Mouse (Mus musculus) embryonic facial prominence, embryonic 10.5 days (tissue): ENCODE data around the gene Krt73. TPM values are rescaled to one million over a fixed set of nuclear protein-coding genes. Genes with fewer than 3 reads are reported as not detected.

Experiments used
- DNase-seq: peaks from one replicate; pipeline ENCODE4 v3.0.0-alpha.2; 2017; ENCODE audit warnings: low spot score
- H3K27ac ChIP-seq: fragments of 300-500 bp; sonication (generic); replicated peaks from 2 replicates; pipeline ENCODE4 v1.5.1; 2016; ENCODE audit warnings: mild to moderate bottlenecking
- H3K27me3 ChIP-seq: fragments of 300-500 bp; sonication (generic); replicated peaks from 2 replicates; pipeline ENCODE4 v1.6.1; 2016; ENCODE audit warnings: low read depth, mild to moderate bottlenecking; ENCODE audit not compliant: poor library complexity, severe bottlenecking
- H3K36me3 ChIP-seq: fragments of 300-500 bp; sonication (generic); replicated peaks from 2 replicates; pipeline ENCODE4 v1.6.1; 2016; ENCODE audit warnings: mild to moderate bottlenecking, moderate library complexity
- H3K4me1 ChIP-seq: fragments of 300-500 bp; sonication (generic); 2 replicates; pipeline ENCODE4 v1.6.1; 2016
- H3K4me3 ChIP-seq: fragments of 300-500 bp; sonication (generic); 2 replicates; pipeline ENCODE4 v1.5.1; 2016; ENCODE audit warnings: mild to moderate bottlenecking, moderate library complexity
- H3K9me3 ChIP-seq: fragments of 300-500 bp; sonication (generic); 2 replicates; pipeline ENCODE4 v1.6.1; 2016; ENCODE audit warnings: mild to moderate bottlenecking
- WGBS: fragments of 180-500 bp; shearing (Covaris S2); methylation state at CpG from one replicate; pipeline ENCODE4 v1.1.7; 2016; 5-methylcytosine and 5-hydroxymethylcytosine counted together
- polyA plus RNA-seq: library from polyadenylated mRNA; unstranded; fragments of >200 nt; fragmentation: Nextera tagmentation; extraction: Ambion mirVana; gene quantifications from 2 replicates; pipeline ENCODE4 v1.2.1, GENCODE M21; 2016

Krt73 gene
- polyA plus RNA-seq: not detected in 2 replicates

- no peaks in the 10 kb centered on the region for H3K27me3 ChIP-seq
- H3K27ac ChIP-seq: no peak within 1 kb of the TSS
- no peak for DNase-seq
- H3K36me3 ChIP-seq: no peaks in the 10 kb centered on the region
- no peaks in the 10 kb centered on the region for H3K4me1 ChIP-seq
- WGBS: 83% methylated on average over 6 of the region's 6 CpGs
- H3K4me3 ChIP-seq: no peak within 1 kb of the TSS
- H3K9me3 ChIP-seq: no peaks in the 10 kb centered on the region
Measured at GRCm38 (mm10) chr15:101802296-101802835, at the start of gene Krt73. Gene Krt73 (minus strand): TSS chr15:101802346.

GRCm38 (mm10) chr15:101850694-101851093, 48.5 kb upstream of the Krt73 start, which contains the start of gene Krt1:
Gene Krt1 (minus strand): TSS chr15:101850794.
- Histone ChIP-seq H3K9me3 (no peaks in the 10 kb centered on the region), H3K27ac (no peak within 1 kb of the TSS), H3K36me3 (no peaks in the 10 kb centered on the region), H3K4me3 (no peak within 1 kb of the TSS), H3K27me3 (peaks cover 69% of the 10 kb centered on the region), H3K4me1 (peaks cover 22% of the 10 kb centered on the region)
- DNase-seq: no peak
- WGBS: 88% methylated on average over 6 of the region's 6 CpGs

GRCm38 (mm10) chr15:101845971-101846403, 43.8 kb upstream of the Krt73 start:
- Histone ChIP-seq H3K4me3 (peak overlapping the region; percentile 69), H3K36me3 (no peaks in the 10 kb centered on the region), H3K4me1 (peaks cover 14% of the 10 kb centered on the region), H3K27me3 (peaks cover 58% of the 10 kb centered on the region), H3K27ac (peak overlapping the region; percentile 82), H3K9me3 (no peaks in the 10 kb centered on the region)
- DNase-seq: peak; percentile 72
- WGBS: 1% methylated on average over 37 of the region's 37 CpGs

GRCm38 (mm10) chr15:101843192-101843591, 41.0 kb upstream of the Krt73 start:
- 70% methylated on average over 9 of the region's 9 CpGs for WGBS
- Histone ChIP-seq H3K27me3 (peaks cover 50% of the 10 kb centered on the region), H3K27ac (no peak overlapping the region), H3K4me3 (no peak overlapping the region), H3K36me3 (no peaks in the 10 kb centered on the region), H3K4me1 (peaks cover 14% of the 10 kb centered on the region), H3K9me3 (no peaks in the 10 kb centered on the region)
- DNase-seq: no peak

- no peaks in the 10 kb centered on the region for H3K36me3 ChIP-seq
- 0 out of 2 replicates have a peak, but pooled peaks cover 8% of the 10 kb centered on the region for H3K27me3 ChIP-seq
- no peak overlapping the region for H3K4me3 ChIP-seq
- no peak overlapping the region for H3K27ac ChIP-seq
- WGBS: 72% methylated on average over 5 of the region's 5 CpGs
- no peak for DNase-seq
- peaks cover 5% of the 10 kb centered on the region; the same call in 1 of the 2 replicates for H3K4me1 ChIP-seq
- no peaks in the 10 kb centered on the region for H3K9me3 ChIP-seq
Measured at GRCm38 (mm10) chr15:101834784-101835328, 32.7 kb upstream of the Krt73 start.

- Histone ChIP-seq H3K27me3 (0 out of 2 replicates have a peak, but pooled peaks cover 3% of the 10 kb centered on the region), H3K27ac (no peak overlapping the region), H3K36me3 (no peaks in the 10 kb centered on the region), H3K4me3 (no peak overlapping the region), H3K4me1 (peaks cover 5% of the 10 kb centered on the region; the same call in 1 of the 2 replicates), H3K9me3 (no peaks in the 10 kb centered on the region)
- WGBS: 36% methylated on average over 6 of the region's 6 CpGs
- no peak for DNase-seq
Measured at GRCm38 (mm10) chr15:101833131-101833530, 31.0 kb upstream of the Krt73 start.

- DNase-seq: no peak
- Histone ChIP-seq H3K4me3 (no peak overlapping the region), H3K36me3 (no peaks in the 10 kb centered on the region), H3K27ac (no peak overlapping the region), H3K9me3 (no peaks in the 10 kb centered on the region), H3K4me1 (peaks cover 5% of the 10 kb centered on the region; the same call in 1 of the 2 replicates), H3K27me3 (no peaks in the 10 kb centered on the region)
- WGBS: 80% methylated on average over 5 of the region's 5 CpGs
Measured at GRCm38 (mm10) chr15:101829441-101829840, 27.3 kb upstream of the Krt73 start.

GRCm38 (mm10) chr15:101821786-101822185, 19.6 kb upstream of the Krt73 start:
- 37% methylated on average over 3 of the region's 3 CpGs for WGBS
- no peaks in the 10 kb centered on the region; the same call in 1 of the 2 replicates for H3K27me3 ChIP-seq
- H3K4me1 ChIP-seq: no peaks in the 10 kb centered on the region
- no peaks in the 10 kb centered on the region for H3K9me3 ChIP-seq
- DNase-seq: no peak
- no peak overlapping the region for H3K27ac ChIP-seq
- H3K36me3 ChIP-seq: no peaks in the 10 kb centered on the region
- H3K4me3 ChIP-seq: no peak overlapping the region

- no peak within 1 kb of the TSS for H3K4me3 ChIP-seq
- no peaks in the 10 kb centered on the region for H3K36me3 ChIP-seq
- WGBS: 82% methylated on average over 16 of the region's 16 CpGs
- DNase-seq: no peak
- no peaks in the 10 kb centered on the region for H3K4me1 ChIP-seq
- H3K27ac ChIP-seq: no peak within 1 kb of the TSS
- no peaks in the 10 kb centered on the region for H3K9me3 ChIP-seq
- H3K27me3 ChIP-seq: no peaks in the 10 kb centered on the region; the same call in 1 of the 2 replicates
Measured at GRCm38 (mm10) chr15:101817875-101818274, 15.7 kb upstream of the Krt73 start, which contains the start of gene Krt2. Gene Krt2 (minus strand): TSS chr15:101818169.

GRCm38 (mm10) chr15:101803052-101803822, 1.1 kb upstream of the Krt73 start:
- H3K36me3 ChIP-seq: no peaks in the 10 kb centered on the region
- H3K4me1 ChIP-seq: no peaks in the 10 kb centered on the region
- no peaks in the 10 kb centered on the region for H3K9me3 ChIP-seq
- DNase-seq: no peak
- H3K4me3 ChIP-seq: no peak overlapping the region
- 84% methylated on average over 11 of the region's 11 CpGs for WGBS
- H3K27me3 ChIP-seq: no peaks in the 10 kb centered on the region
- no peak overlapping the region for H3K27ac ChIP-seq

GRCm38 (mm10) chr15:101790867-101791266, 11.3 kb downstream of the Krt73 start:
- H3K27me3 ChIP-seq: 0 out of 2 replicates have a peak, but pooled peaks cover 4% of the 10 kb centered on the region
- H3K4me1 ChIP-seq: no peaks in the 10 kb centered on the region
- DNase-seq: no peak
- H3K4me3 ChIP-seq: no peak overlapping the region
- no peak overlapping the region for H3K27ac ChIP-seq
- no peaks in the 10 kb centered on the region for H3K36me3 ChIP-seq
- H3K9me3 ChIP-seq: no peaks in the 10 kb centered on the region
- WGBS: 37% methylated on average over 3 of the region's 3 CpGs

GRCm38 (mm10) chr15:101786360-101786759, 15.8 kb downstream of the Krt73 start, which contains the start of gene Krt72:
Gene Krt72 (minus strand): TSS chr15:101786460.
- 90% methylated on average over 18 of the region's 18 CpGs for WGBS
- DNase-seq: no peak
- Histone ChIP-seq H3K27me3 (no peaks in the 10 kb centered on the region), H3K36me3 (no peaks in the 10 kb centered on the region), H3K4me3 (no peak within 1 kb of the TSS), H3K27ac (no peak within 1 kb of the TSS), H3K9me3 (no peaks in the 10 kb centered on the region), H3K4me1 (no peaks in the 10 kb centered on the region)
